Mouse (Mus musculus) liver, postnatal 0 days (tissue): ENCODE results near the gene Speg.

Experiments used
- CTCF ChIP-seq: sonication (generic); IDR thresholded peaks from 2 replicates; pipeline ENCODE4 v1.5.1; 2016; ENCODE audit warnings: antibody characterized with exemption, low read depth
- EP300 ChIP-seq: IDR thresholded peaks from 2 replicates; pipeline ENCODE4 v1.6.1; 2016; ENCODE audit warnings: antibody characterized with exemption, low read depth, mild to moderate bottlenecking

- TF ChIP-seq CTCF = no peak
- TF ChIP-seq EP300 = no peak
Measured at GRCm38 (mm10) chr1:75339337-75339736, 35.8 kb upstream of the Speg start.
